Mouse (Mus musculus) inflammation-experienced regulatory T-cells, adult 6 months (primary cell): ENCODE results near the gene Hes3. TPM values are rescaled to one million over a fixed set of nuclear protein-coding genes. Genes with fewer than 3 reads are reported as not detected.

Source experiments
- ATAC-seq: one replicate; pipeline ENCODE4 v1.8.0; 2017
- polyA plus RNA-seq, 3 experiments: library from polyadenylated mRNA; unstranded; fragments of 100-300 nt; shearing (Covaris generic); gene quantifications; one replicate each; pipeline ENCODE4 v1.2.1; 2017

The Hes3 gene
- polyA plus RNA-seq, 3 experiments from 2014 or later, result not detected

- no peak for ATAC-seq
Measured at GRCm38 (mm10) chr4:152250615-152251014, 40.8 kb downstream of the Hes3 start.

GRCm38 (mm10) chr4:152247195-152247594 lies 44.3 kb downstream of the Hes3 start:
- no peak for ATAC-seq

- no peak for ATAC-seq
Measured at GRCm38 (mm10) chr4:152246011-152246410, 45.5 kb downstream of the Hes3 start.

- ATAC-seq, result no peak
Measured at GRCm38 (mm10) chr4:152244545-152245522, 46.6 kb downstream of the Hes3 start.

GRCm38 (mm10) chr4:152243969-152244368 lies 47.5 kb downstream of the Hes3 start:
- ATAC-seq, result no peak

- no peak for ATAC-seq
Measured at GRCm38 (mm10) chr4:152243241-152243891, 48.1 kb downstream of the Hes3 start.

- ATAC-seq, result no peak
Measured at GRCm38 (mm10) chr4:152239974-152240373, 51.5 kb downstream of the Hes3 start.

Other genes starting within 250 kb of the Hes3 start
- 1 to 10 TPM; 2.5 to 3.7 (median 2.9) TPM for gene Plekhg5, start 219.2 kb downstream of the Hes3 start, polyA plus RNA-seq
- gene Tnfrsf25, start 175.7 kb downstream of the Hes3 start, polyA plus RNA-seq, result 100 to 1,000 TPM; 125 to 133 (median 127) TPM
- 10 to 100 TPM in 1 of 3 experiments, 1 to 10 TPM in 2; 6.0 to 13.1 (median 9.7) TPM for gene Espn, start 139.3 kb downstream of the Hes3 start, polyA plus RNA-seq
- gene Hes2, start 132.8 kb downstream of the Hes3 start, polyA plus RNA-seq, result not detected
- 100 to 1,000 TPM; 124 to 249 (median 126) TPM for gene Acot7, start 113.5 kb downstream of the Hes3 start, polyA plus RNA-seq
- gene Gpr153, start 17.4 kb downstream of the Hes3 start, polyA plus RNA-seq, result under 1 TPM in 1 of 3 experiments, not detected in 2; 0.15 TPM
- 1 to 10 TPM; 5.1 to 8.8 (median 7.1) TPM for gene Icmt, start 5.6 kb upstream of the Hes3 start, polyA plus RNA-seq
- gene Rnf207, start 27.3 kb upstream of the Hes3 start, polyA plus RNA-seq, result not detected
- 1,000 to 10,000 TPM in 1 of 3 experiments, 100 to 1,000 TPM in 2; 752 to 1,062 (median 960) TPM for gene Rpl22, start 34.1 kb upstream of the Hes3 start, polyA plus RNA-seq
- gene Chd5, start 47.0 kb upstream of the Hes3 start, polyA plus RNA-seq, result under 1 TPM in 2 of 3 experiments, not detected in 1; 0.05 to 0.11 TPM
- gene Nphp4, start 185.0 kb upstream of the Hes3 start, polyA plus RNA-seq, result under 1 TPM in 1 of 3 experiments, not detected in 2; 0.41 TPM
- 100 to 1,000 TPM in 1 of 3 experiments, 10 to 100 TPM in 2; 81.9 to 170 (median 96.5) TPM for gene Kcnab2, start 186.2 kb upstream of the Hes3 start, polyA plus RNA-seq